Mouse (Mus musculus): ENCODE data around the gene E2f8.
A peak's percentile ranks its signal among the peaks of the same experiment; 100 is the strongest.

DNA sequence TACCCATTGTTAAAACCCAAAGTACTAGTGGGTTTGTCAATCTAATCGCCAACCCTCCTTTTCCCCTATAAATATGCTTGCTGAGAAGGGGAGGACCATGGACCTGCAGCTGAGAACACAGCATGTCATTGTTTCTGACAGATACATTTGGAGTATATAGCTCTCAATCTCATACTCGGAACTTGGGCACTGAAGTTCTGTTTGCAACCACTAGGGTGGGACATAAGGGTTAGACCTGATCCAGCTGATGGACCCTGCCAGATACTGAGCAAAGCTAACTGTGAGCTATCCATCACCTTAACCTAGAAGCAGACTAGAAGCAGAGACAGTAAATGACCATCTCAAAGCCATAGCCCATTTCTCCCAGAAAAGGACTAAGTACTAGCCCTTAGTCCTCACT, 43.0 kb downstream of the E2f8 start:
- TF ChIP-seq CTCF (IDR thresholded peaks at IDR 0.05): peak; percentile 34; the same call in 1 of the 2 replicates
- TF ChIP-seq EP300 (IDR thresholded peaks at IDR 0.05): no peak

Data from lung, postnatal 0 days (tissue).